Mouse (Mus musculus) thymus, postnatal 36 days (tissue): ENCODE data around the gene Wrb.
A peak's percentile ranks its signal among the peaks of the same experiment; 100 is the strongest.

Experiments
- DNase-seq, 2 experiments: peaks; one replicate each; pipeline ENCODE4 v3.0.0; 2022; ENCODE audit warnings: mixed read lengths in 2 of 2

The Wrb gene

GRCm38 (mm10) chr16:96159091-96159731, 14.0 kb downstream of the Wrb start:
- DNase-seq, result peak; percentile 54 to 59

- no peak for DNase-seq
These were observed 14.7 kb downstream of the Wrb start for GRCm38 (mm10) chr16:96159794-96160346.

GRCm38 (mm10) chr16:96160927-96161326, 15.7 kb downstream of the Wrb start:
- no peak for DNase-seq

GRCm38 (mm10) chr16:96161336-96161735, 16.1 kb downstream of the Wrb start:
- DNase-seq, result no peak

GRCm38 (mm10) chr16:96165723-96166264, 20.6 kb downstream of the Wrb start:
- DNase-seq, result no peak

- no peak for DNase-seq
These were observed 23.6 kb downstream of the Wrb start for GRCm38 (mm10) chr16:96168837-96169236.

- no peak for DNase-seq
These were observed 28.4 kb downstream of the Wrb start for GRCm38 (mm10) chr16:96173648-96174047.

GRCm38 (mm10) chr16:96175399-96175798, 30.2 kb downstream of the Wrb start:
- DNase-seq, result no peak

- no peak for DNase-seq
These were observed 33.9 kb downstream of the Wrb start for GRCm38 (mm10) chr16:96179156-96179555.

- no peak for DNase-seq
These were observed 42.4 kb downstream of the Wrb start for GRCm38 (mm10) chr16:96187619-96188018.

- DNase-seq, result peak; percentile 98 to 99
These were observed 46.6 kb downstream of the Wrb start, which contains the start of gene Lca5l for GRCm38 (mm10) chr16:96191531-96192506. Lca5l (minus strand) TSS chr16:96192271.

- DNase-seq, result no peak
These were observed 54.9 kb downstream of the Wrb start, which contains the start of gene Sh3bgr for GRCm38 (mm10) chr16:96199913-96200701. Sh3bgr (plus strand) TSS chr16:96200450.

GRCm38 (mm10) chr16:96200702-96201028, 55.5 kb downstream of the Wrb start:
- no peak for DNase-seq

GRCm38 (mm10) chr16:96201485-96202232, 56.5 kb downstream of the Wrb start:
- DNase-seq, result no peak
